ENCODE assay signal across 15 mouse cellular contexts in genomic region chr5:96712089-96712684, GRCm38 (mm10).
DNase-seq lines count a peak whose midpoint lies in the region; ATAC-seq lines count a peak whose summit lies in the region.
"Had no signal": no experiment of that assay in that cellular context is flagged by ENCODE, and none has a peak within 500 bp of the region (broad histone marks: within the 10 kb centered on the region; RNA-seq: fewer than 3 reads in every experiment).

No protein-coding gene starts in this region.

- H3K27me3 ChIP-seq in lung, embryonic 16.5 days (ENCODE audit: control insufficient read depth, insufficient read depth, low read depth, low read length), result no peaks in the 10 kb centered on the region
- no peaks in the 10 kb centered on the region for H3K27me3 ChIP-seq in neural tube, embryonic 11.5 days (ENCODE audit: control insufficient read depth, insufficient read depth, low read length)
- no peaks in the 10 kb centered on the region for H3K27me3 ChIP-seq in forebrain, embryonic 11.5 days (ENCODE audit: control insufficient read depth, insufficient read depth, low read length)
- H3K27me3 ChIP-seq: liver, embryonic 12.5 days had no signal

- 0 out of 2 replicates have a peak, but pooled peaks cover 3% of the 10 kb centered on the region for H3K36me3 ChIP-seq in lung, embryonic 16.5 days (ENCODE audit: control insufficient read depth, insufficient read depth, low read length)
- H3K36me3 ChIP-seq in neural tube, embryonic 11.5 days (ENCODE audit: control insufficient read depth, insufficient read depth, low read length), result no peaks in the 10 kb centered on the region
- no peaks in the 10 kb centered on the region for H3K36me3 ChIP-seq in forebrain, embryonic 11.5 days (ENCODE audit: control insufficient read depth, insufficient read depth, low read length)
- H3K36me3 ChIP-seq: liver, embryonic 12.5 days had no signal

- H3K4me3 ChIP-seq in lung, embryonic 16.5 days (ENCODE audit: low read length), result no peak overlapping the region
- no peak overlapping the region for H3K4me3 ChIP-seq in neural tube, embryonic 11.5 days (ENCODE audit: low read depth, low read length)
- no peak overlapping the region for H3K4me3 ChIP-seq in forebrain, embryonic 11.5 days (ENCODE audit: low read depth, low read length)
- H3K4me3 ChIP-seq: erythroblast, embryonic 14.5 days; layer of hippocampus, adult 2 months; liver, embryonic 12.5 days had no signal

- no peak overlapping the region for H3K4me2 ChIP-seq in lung, embryonic 16.5 days (ENCODE audit: low read depth, low read length)
- H3K4me2 ChIP-seq in neural tube, embryonic 11.5 days (ENCODE audit: low read depth), result no peak overlapping the region
- no peak overlapping the region for H3K4me2 ChIP-seq in forebrain, embryonic 11.5 days (ENCODE audit: low read depth, low read length, severe bottlenecking)
- H3K4me2 ChIP-seq: liver, embryonic 12.5 days had no signal

- no peaks in the 10 kb centered on the region for H3K9me3 ChIP-seq in lung, embryonic 16.5 days (ENCODE audit: control insufficient read depth, low read length)
- no peaks in the 10 kb centered on the region for H3K9me3 ChIP-seq in neural tube, embryonic 11.5 days (ENCODE audit: control insufficient read depth, low read length)
- no peaks in the 10 kb centered on the region for H3K9me3 ChIP-seq in forebrain, embryonic 11.5 days (ENCODE audit: control insufficient read depth, low read length)
- H3K9me3 ChIP-seq: liver, embryonic 12.5 days had no signal

- DNase-seq in lung, postnatal 4 days, result no peak
- DNase-seq in embryo, embryonic 9.5 days (ENCODE audit: extremely low spot score), result peak; percentile 19
- DNase-seq in kidney, adult 9 months, result peak; percentile 33
- DNase-seq in neural tube, embryonic 11.5 days (ENCODE audit: low spot score), result peak; percentile 19
- no peak for DNase-seq in forebrain, embryonic 11.5 days (ENCODE audit: low spot score)
- no peak for DNase-seq in urinary bladder, adult 18-20 months (ENCODE audit: low spot score in 2 of 2)
- DNase-seq in heart, postnatal 4 days, result no peak
- DNase-seq: cerebellum, postnatal 36 days; heart, postnatal 36 days; spleen, adult 18-20 months had no signal

- H3K27ac ChIP-seq in lung, embryonic 16.5 days (ENCODE audit: low read length), result no peak overlapping the region
- H3K27ac ChIP-seq in neural tube, embryonic 11.5 days (ENCODE audit: low read depth, low read length), result no peak overlapping the region
- H3K27ac ChIP-seq in forebrain, embryonic 11.5 days (ENCODE audit: low read depth, low read length), result no peak overlapping the region
- H3K27ac ChIP-seq: layer of hippocampus, adult 2 months; liver, embryonic 12.5 days had no signal

- H3K9ac ChIP-seq in lung, embryonic 16.5 days (ENCODE audit: low read length), result no peak overlapping the region
- no peak overlapping the region for H3K9ac ChIP-seq in neural tube, embryonic 11.5 days (ENCODE audit: low read length)
- H3K9ac ChIP-seq in forebrain, embryonic 11.5 days (ENCODE audit: low read length), result no peak overlapping the region
- H3K9ac ChIP-seq: liver, embryonic 12.5 days had no signal

- H3K4me1 ChIP-seq in lung, embryonic 16.5 days (replicated peaks; ENCODE audit: control insufficient read depth, insufficient read depth, low read length), result no peaks in the 10 kb centered on the region
- H3K4me1 ChIP-seq in neural tube, embryonic 11.5 days (ENCODE audit: control insufficient read depth, insufficient read depth, low read length), result no peaks in the 10 kb centered on the region
- no peaks in the 10 kb centered on the region for H3K4me1 ChIP-seq in forebrain, embryonic 11.5 days (replicated peaks; ENCODE audit: control insufficient read depth, insufficient read depth, low read length)
- H3K4me1 ChIP-seq: liver, embryonic 12.5 days had no signal

- peak; percentile 12; the same call in 1 of the 2 replicates for ATAC-seq in lung, embryonic 16.5 days (ENCODE audit: low read depth)
- no peak for ATAC-seq in neural tube, embryonic 11.5 days (ENCODE audit: insufficient read depth, low FRiP score, low TSS enrichment)
- no peak for ATAC-seq in forebrain, embryonic 11.5 days (replicated peaks; ENCODE audit: low FRiP score)
- ATAC-seq: CD4-positive, CD25-positive, alpha-beta regulatory T cell, adult 4 months; liver, embryonic 12.5 days had no signal

- WGBS in lung, embryonic 16.5 days, result 34% methylated on average over 12 of the region's 12 CpGs
- WGBS in neural tube, embryonic 11.5 days, result 55% methylated on average over 12 of the region's 12 CpGs
- 72% methylated on average over 12 of the region's 12 CpGs for WGBS in forebrain, embryonic 11.5 days

Comparison
In these comparisons a context has a peak if more than half of its experiments do, and no peak if none do; other contexts are left out.
1. DNase-seq: peak in embryo, embryonic 9.5 days (single experiment), kidney, adult 9 months (single experiment) and neural tube, embryonic 11.5 days (single experiment); none in lung, postnatal 4 days (0 of 2), forebrain, embryonic 11.5 days (single experiment), urinary bladder, adult 18-20 months (0 of 2) and heart, postnatal 4 days (single experiment).